Mouse (Mus musculus) heart, postnatal 10 days (tissue): Measurements from ENCODE around the gene Tigd2. TPM values are rescaled to one million over a fixed set of nuclear protein-coding genes. Genes with fewer than 3 reads are reported as not detected.
"Not testable (repeated sequence)": the region's sequence is repeated elsewhere in the genome, so short reads cannot be mapped to it uniquely, and the experiment has no call there.

Experiments
- DNase-seq, 2 experiments: peaks; one replicate each; pipeline ENCODE4 v3.0.0; 2021
- intact Hi-C: fragments of 180-260 bp; cut with DNase I; formaldehyde crosslinking; loops from one replicate; pipeline ENCODE4 v1.15.1; 2025
- total RNA-seq, 2 experiments: library from RNA; stranded (reverse); gene quantifications; 2 replicates each; pipeline ENCODE4 v1.2.3; 2021

Tigd2 gene
- 10 to 100 TPM; 12.1 to 12.8 TPM for total RNA-seq

DNA sequence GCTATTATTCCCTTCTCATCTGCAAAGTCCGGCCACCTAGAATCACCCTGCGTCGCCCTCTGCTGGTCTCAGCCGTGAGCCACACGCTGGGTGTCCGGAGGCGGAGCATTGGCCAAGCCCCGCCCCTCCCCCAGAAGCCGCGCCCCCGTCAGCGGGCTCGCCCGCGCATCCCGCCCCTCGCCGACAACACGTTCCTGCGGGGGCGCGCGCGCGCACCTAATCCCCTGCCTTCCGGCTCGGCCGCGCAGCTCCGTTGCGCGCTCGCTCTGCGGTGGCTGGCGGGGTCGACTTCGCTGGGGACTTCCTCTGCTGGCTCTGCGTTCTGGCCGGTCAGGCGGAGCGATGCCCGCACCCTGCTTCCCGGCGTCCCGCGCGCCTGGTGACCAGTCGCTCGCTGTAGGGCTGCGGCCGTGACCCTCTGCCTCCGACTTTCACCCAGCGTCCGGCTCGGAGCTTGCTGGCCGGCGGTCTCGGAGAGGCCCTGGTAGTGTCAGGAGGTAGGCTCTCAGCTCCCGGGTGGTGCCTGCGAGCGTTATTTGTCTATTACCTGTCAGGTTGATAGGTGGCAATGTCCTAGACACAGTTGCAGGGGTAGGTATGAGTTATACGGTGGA lies at the start of gene Tigd2:
TSS of gene Tigd2 (plus strand) at position 186 of the 614 bp plus-strand sequence.
- DNase-seq, result peak; percentile 94 to 96
- intact Hi-C loops, result no loop called here

DNA sequence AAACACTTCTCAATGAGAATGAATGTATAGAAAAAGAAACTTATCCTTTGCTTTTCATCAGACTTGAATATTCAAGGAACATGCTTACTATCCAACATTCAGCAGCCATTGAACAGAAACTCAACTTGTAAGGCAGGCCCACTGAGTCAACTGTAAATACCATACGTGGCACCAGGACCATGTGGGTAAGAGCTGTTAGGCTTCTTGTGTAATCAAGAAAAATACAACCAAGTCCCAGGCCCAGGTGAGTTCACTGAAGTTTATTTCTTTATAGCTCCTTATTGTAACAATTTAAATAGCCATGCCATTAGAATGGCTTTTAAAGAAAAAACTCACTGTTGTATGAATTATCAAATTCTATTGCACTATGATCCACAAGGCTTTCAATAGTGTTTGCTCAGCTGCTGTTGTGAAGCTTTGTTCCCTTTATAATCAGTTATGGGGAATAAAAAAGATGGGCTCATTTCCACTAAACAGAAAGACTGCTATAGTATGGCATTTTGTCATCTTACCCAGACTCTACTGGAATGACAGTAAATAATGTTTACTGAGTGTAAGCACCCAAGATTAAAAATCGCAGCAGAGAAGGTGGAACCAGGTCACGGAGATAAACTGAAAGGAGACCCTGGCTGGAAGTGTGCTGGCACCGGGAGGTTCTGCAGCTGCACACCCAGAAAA lies 46.7 kb upstream of the Tigd2 start:
- DNase-seq, result no peak
- intact Hi-C loops, result no loop called here

DNA sequence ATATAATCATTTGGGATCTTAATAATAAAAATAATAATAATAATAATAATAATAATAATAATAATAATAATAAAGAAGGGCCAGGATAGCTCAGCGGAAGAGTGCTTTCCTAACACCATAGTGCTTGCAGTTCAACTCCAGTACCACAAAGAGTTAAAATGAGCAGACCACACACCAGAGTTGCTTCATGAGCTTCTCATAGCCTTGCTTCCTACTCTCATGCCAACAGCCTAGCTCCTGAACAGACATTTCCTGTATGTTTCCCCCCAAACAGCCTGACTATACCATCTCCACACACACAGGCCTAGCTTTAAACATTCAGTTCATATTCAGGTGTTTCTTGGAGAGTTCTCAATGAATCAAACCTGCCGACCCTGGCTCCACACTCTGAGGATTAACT lies 45.8 kb upstream of the Tigd2 start:
- DNase-seq, result no peak
- intact Hi-C loops, result no loop called here

DNA sequence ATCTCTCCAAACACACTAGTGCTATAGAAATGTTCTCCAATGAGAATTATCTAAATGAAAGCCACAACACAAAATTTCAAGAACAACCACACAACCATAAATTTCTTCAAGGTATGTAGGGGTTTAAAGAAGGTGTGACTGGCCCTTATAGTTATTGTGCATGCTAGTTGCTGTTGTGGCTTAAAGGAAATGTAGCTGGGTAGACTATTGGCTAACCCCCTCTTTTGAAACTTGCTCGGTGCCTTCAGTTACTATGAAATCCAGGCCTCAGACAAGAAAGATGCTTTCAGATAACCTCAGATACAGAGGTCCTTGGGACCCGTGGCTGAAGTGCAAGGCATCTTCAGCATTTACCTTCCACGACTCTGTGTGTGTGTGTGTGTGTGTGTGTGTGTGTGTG lies 45.3 kb upstream of the Tigd2 start:
- intact Hi-C loops, result no loop called here
- DNase-seq, result no peak

DNA sequence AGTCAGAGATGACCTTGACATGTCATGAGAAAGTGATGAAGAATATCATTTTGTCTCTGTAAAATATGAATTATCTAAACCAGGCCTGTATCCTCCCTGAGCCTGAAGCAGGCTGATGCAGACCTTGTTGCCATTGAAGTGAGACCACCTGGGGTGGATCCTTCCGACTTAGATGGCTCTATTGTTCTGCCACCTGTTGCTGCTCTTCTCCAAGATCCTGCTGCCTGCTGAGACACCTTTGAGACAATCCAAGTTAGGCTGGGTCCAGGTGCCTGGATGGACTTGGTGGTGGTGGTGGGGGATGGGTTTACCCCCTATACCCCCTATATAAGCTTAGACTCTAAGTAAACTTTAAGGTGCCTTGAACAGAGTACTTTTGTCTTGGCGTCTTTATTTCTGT lies 39.7 kb upstream of the Tigd2 start:
- intact Hi-C loops, result no loop called here
- no peak for DNase-seq

DNA sequence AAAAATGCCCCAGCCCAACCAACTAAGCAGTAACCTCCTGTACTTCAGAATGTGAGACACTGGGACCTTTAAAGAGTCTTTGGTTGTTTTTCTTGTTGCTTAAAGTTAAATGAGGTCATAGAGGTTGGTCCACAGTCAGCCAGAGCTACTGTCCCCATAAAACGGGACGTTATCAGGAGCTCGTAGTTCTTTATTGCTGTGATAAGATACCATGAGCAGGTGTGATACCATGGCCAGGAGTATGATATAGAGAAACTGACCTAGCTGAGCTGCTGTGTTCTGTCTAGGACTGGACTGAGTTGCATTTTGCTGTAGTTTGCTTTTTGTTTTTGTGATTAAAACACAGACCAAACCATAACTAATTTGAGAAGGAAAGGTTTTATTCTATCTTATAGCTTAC lies 37.4 kb upstream of the Tigd2 start:
- intact Hi-C loops, result no loop called here
- no peak for DNase-seq

DNA sequence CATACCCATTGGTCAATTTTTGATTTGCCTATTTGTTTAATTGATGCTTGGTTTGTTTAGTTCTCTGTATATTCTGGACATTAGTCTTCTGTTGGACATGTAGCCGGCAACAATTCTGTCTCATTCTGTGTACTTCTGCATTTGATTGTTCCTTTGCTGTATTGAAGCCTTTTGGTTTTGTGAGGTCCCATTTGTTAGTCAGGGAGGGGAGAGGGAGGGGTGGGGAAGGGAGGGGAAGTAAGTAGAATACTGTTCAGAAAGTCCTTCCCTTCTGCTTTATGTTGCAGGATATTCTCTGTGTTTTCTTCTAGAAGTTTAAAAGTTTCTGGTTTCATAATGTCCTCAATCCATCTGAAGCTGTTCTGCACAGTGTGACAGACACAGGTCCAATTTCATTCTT lies 34.7 kb upstream of the Tigd2 start:
- intact Hi-C loops, result no loop called here

DNA sequence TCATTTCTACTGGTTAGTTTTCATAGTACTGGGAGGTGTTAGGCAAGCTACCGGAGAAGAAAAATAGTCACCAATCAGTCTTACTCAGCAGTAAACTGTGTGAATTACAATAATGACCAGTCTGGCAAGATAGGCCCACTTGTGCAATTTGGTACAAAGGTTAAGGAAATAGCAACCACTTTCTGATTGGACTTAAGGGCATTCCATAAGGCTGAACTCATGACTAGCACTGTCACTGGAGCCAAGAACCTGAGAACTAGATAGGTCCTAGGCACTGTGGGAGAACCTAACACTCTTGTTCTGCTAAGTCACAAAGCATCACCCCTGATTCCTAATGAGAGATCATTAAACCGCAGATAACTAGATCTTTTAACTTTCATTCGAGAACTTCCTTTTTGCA lies 30.6 kb upstream of the Tigd2 start:
- DNase-seq, result no peak
- intact Hi-C loops, result no loop called here

More for the DNA sequence above, 34.7 kb upstream of the Tigd2 start:
- DNase-seq, result no peak

DNA sequence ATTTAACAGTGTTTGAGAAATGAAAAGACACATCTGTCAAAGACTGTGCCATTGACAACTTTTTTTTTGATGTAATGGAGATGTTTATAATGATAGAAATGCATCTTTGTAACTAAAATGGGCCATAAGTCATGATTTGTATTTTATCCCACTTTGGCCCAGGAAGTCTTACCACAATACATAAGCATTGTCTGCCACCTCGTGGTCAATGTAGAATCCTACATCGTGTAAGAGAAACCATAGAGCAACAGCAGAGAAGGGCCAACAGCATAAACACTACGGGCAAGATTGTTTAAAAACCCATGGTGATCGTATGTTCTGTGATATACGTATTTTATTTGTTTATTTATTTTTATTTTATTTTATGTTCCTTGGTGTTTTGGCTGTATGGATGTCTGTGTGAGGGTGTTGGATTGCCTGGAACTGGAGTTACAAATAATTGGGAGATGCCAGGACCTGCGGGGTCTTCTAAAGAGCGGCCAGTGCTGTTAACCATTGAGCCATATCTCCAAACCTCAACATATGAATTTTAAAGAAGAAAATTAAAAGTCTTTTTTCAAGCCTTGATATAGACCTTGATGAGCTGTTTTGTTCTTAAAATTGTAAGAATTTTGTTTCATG lies 28.2 kb upstream of the Tigd2 start:
- intact Hi-C loops, result loop anchor here (1.0 to 10.0 kb wide), 6 partner anchors 160 to 636 kb away; partner anchors contain the start of gene Herc3
- DNase-seq, result peak; percentile 72 to 85

DNA sequence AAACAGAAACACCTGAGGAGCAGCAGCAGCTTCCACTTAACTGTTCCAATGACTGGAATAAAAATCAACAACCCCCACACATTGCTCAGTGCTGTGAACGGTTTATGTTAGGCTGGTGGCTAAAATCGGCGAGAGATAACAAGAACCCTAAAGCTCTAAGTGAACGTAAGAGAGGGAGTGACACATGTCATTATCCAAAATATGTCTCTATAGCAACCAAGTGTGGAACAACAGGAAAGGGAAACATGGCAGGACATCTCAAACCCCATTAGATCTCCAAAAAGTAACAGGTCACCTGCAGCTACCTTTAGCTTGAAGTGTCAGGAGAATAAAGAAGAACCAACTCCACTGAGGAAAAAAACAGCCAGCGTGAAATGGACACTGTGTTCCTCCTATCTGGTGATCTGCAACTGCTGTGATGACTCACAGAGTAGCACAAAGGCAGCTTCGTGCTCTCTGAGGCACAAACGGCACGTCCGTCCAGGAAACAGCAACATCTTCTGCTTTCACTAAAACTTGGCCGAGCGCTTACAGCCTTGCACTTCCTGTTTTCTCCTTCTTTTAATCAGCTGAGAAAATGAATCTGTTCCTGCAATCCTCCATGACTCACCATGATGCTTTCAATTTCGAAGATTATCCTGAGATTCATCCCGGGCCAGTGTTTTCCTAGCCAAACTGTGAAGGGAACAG lies 23.5 kb upstream of the Tigd2 start:
- DNase-seq, result peak; percentile 44 to 45
- intact Hi-C loops, result loop anchor here (10.0 kb wide), 1 partner anchor 640 kb away; no protein-coding TSS in a partner anchor

DNA sequence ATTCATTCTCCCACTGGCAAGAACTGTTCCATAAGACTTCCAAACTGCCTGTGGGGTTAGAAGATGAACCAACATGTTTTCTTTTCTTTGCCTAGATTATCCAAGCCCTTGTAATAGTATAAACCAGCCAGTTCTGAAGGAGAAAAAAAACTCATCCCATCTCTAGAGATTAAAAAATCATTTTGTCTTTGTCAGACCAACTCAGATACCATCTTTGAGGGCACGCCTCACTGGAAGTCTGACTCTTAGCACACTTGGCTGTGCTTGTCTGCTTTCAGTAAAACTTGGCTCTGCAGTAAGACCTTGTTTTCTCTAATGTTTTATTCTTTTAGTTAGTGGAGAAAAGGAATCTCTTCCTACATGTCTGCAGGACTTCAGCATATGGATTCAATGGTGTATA lies 18.7 kb upstream of the Tigd2 start:
- no peak for DNase-seq
- intact Hi-C loops, result no loop called here

DNA sequence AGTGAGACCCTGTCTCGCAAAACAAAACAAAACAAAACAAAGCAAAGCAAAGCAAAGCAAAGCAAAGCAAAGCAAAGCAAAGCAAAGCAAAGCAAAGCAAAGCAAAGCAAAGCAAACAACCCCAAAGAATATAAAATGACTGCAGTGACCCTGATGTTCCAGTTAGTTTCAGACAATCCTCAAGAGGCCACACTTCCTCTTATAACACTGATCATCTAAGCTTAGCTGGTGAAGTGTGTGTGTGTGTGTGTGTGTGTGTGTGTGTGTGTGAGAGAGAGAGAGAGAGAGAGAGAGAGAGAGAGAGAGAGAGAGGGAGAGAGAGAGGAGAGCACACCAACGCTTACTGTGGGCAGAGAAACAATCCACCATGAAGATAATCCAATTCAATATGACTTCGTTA lies 14.2 kb upstream of the Tigd2 start:
- intact Hi-C loops, DNase-seq: not testable (repeated sequence)

DNA sequence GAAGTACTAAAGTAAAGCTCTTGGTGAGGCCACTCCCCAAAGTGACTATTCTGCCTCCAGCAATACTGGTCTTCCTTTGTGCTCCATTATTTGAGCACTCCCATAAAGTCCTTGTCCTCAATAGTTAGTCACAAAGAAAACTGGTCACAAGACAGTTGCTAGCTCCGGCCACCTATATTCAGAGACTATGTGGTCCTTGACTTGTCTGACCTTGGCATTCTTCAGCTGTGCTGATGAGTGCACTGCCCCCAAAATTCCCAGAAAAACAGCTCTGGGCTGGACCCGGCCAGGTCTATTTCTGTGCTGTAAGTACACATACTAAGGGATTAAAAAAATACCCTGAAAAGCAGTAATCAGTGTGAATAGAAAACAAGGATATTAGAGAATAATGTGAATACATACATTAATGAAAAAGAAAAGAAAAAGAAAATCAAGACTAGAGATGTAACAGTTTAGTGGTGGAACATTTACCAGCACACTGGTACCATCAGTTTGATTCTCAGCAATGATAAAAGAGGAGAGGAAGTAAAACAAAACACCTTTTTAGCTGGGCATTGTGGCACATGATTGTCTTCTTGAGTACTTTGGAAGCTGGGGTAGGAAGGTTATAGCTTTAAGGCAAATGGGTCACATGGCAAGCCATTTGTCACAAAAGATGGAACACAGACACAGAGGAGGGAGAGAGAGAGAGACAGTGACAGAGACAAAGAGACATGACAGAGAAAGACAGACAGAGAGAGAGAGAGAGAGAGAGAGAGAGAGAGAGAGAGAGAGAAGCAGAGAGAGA lies 12.6 kb upstream of the Tigd2 start:
- intact Hi-C loops, result no loop called here

DNA sequence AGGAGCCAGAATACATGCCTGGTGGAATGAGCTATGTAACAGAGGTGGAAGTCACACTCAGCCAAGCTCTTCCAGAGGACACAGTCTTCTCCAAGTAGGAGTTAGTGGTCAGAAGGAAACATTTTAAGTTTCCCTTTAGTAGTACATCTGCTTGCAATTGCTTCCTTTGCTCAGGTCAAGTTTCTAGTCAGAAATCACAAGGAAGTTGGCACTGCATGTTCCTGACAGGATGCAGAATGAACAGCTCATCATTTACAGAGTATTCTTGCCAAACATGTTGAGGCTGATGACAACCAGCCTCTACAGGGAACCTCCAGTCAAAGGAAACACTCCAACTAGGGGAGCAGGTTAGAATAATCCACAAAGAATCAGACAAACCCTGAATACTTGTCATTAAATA lies 11.9 kb upstream of the Tigd2 start:
- intact Hi-C loops, result no loop called here
- DNase-seq, result no peak

More for the DNA sequence above, 12.6 kb upstream of the Tigd2 start:
- DNase-seq, result no peak

DNA sequence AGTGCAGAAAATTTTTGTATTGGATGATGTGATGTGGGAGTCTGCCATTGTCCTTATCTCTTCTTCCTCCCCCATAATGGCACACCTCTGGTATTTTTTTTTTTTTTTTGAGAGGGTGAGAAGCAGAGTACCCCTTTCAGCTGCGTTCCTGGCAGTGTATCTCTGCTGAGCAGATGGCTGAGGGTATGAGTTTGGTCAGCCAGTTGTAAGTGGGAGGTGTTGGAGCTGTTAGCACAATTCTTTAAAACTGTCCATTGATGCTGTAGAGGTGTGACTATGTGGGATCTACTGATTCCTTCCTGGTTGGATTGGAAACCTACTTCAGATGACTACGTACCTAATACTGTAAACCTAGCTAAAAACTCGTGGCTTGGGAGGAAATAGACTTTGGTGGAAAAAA lies 10.3 kb upstream of the Tigd2 start:
- intact Hi-C loops, result no loop called here
- DNase-seq, result no peak

DNA sequence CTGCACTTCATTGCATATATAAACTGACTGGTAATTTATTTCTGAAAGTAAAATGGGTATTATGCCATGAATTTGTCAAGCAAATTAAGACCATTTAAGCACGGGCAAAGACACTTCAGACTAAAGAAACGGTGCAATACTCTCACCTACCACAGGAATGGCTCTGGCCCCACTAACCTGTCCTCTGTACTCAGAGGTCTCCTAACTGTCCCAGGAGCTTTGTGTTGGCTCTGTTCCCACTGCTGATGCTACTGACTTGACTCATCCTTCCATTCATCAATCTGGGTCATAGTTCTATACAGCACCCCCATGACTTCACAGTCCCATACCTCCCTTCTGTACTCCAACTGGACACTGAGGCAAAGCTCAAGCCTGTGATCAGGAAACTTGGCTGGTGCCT lies 9.6 kb upstream of the Tigd2 start:
- intact Hi-C loops, result no loop called here
- no peak for DNase-seq

DNA sequence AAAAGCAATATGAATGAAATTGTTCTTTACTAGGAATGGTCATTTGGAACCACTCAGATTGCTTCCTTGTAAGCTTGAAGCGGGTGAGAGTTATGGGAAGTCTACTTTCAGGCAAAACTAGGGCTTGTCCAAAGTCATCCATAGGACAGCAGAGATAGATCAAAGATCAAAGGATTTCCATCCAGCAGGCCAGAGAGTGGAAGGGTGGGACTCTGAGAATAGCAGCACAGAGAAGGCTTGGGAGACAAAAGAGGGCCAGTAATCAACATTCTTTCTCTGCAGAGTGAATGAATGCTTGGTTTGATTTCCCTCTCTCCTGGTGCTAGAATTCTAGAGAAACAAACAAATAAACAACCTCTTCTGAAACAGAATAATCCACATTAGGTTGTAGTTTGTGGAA lies 1.1 kb upstream of the Tigd2 start:
- intact Hi-C loops, result no loop called here

DNA sequence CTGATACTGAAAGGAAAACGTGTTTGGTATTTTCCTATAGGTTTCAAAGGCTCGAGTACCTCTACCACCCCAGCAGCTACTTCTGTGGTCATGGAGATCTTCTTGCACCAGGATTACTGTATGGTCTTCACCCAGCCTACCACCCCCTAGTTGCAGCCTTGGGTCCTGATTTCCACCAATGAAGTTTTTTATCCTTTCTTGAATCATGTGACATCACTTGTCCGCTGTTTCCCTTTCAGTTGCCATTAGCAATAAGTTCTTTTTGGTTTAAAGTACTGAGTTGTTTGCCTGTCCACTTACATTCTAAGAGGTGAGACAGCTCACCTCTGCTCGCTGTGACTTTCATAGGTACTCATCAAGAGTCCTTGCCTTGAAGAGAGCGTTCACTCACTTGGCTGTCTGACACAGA lies 633 bp downstream of the Tigd2 start:
- peak in 1 of 2 experiments; percentile 32 for DNase-seq
- intact Hi-C loops, result no loop called here

More for the DNA sequence above, 1.1 kb upstream of the Tigd2 start:
- DNase-seq, result no peak

DNA sequence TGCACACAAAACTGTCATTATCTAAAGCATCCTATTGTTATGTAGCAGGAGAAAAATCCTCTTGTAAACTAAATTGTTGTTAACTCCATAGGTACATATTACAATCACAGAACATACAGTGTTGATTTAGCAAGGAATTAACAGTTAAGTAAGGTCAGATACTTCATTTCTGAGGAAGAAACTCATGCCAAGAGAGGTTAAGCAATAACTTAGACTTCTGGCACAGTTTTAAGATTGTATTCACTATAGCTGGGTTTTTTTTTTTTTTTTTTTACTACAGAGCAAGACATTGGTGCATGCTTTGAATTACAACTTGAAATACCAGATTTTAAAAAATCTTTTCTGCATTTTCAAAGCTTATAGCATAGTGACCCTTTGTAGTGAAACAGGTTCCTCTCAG lies 24.5 kb downstream of the Tigd2 start:
- no peak for DNase-seq
- intact Hi-C loops, result no loop called here

DNA sequence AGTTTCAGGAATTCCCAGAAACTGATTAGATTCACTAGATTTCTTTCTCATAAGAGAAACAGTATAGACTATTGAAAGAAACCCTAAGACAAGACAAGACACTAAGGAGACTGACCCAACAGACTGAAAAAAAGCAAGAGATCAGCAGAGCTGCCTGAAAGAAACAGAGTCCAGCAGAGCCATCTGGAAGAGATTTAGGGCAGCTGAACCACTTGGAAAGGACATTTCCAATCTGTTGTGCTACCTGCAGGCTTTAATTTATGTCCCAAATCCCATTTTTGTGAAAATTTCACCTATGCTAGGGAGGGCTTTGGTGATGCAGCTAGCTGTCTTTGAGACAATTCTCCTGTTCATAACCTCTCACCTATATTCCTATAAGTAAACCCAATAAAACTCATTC lies 25.0 kb downstream of the Tigd2 start:
- DNase-seq, result no peak
- intact Hi-C loops, result no loop called here

DNA sequence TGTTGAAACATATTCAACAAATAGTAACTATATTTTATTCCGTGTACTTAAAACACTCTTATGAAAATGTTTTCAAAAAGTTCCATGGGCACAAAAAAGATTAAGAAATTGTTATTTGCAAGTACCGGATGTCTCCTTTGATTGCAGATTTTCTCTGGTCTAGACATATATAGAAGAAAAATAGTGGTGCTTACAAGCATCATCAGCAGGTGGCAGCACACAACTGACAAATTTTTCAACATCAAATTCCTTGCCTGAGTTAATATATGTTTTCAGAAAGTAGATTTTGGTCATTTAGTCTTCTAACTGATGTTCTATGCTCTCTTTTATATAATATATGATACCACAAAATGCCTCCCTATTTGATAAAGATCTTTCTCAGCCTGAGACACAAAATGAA lies 41.0 kb downstream of the Tigd2 start:
- peak; percentile 52 to 63 for DNase-seq
- intact Hi-C loops, result loop anchor here (1.0 to 5.0 kb wide), 2 partner anchors 234 to 253 kb away; no protein-coding TSS in a partner anchor
